Mouse (Mus musculus) gastrocnemius, postnatal 10 days (tissue): ENCODE data around the gene Lmln. TPM values are rescaled to one million over a fixed set of nuclear protein-coding genes. Genes with fewer than 3 reads are reported as not detected.
"Not testable (repeated sequence)": the region's sequence is repeated elsewhere in the genome, so short reads cannot be mapped to it uniquely, and the experiment has no call there.

Experiments used
- DNase-seq: peaks from one replicate; pipeline ENCODE4 v3.0.0; 2021; ENCODE audit warnings: mixed read lengths
- long read RNA-seq, 2 experiments: library from polyadenylated mRNA; stranded (forward); transcript quantifications; one replicate each; pipeline ENCODE4 v2.0.0; 2021
- total RNA-seq, 2 experiments: library from RNA; stranded (reverse); gene quantifications; 2 replicates each; pipeline ENCODE4 v1.2.3; 2021

Gene Lmln
- total RNA-seq, result 1 to 10 TPM; 2.2 TPM
- long read RNA-seq, experiment 1, partial matches to known transcripts, result 2 of 4 reads
- long read RNA-seq, experiment 1, other reads (novel, unspliced or antisense), result 1 of 4 reads
- long read RNA-seq, experiment 2, partial matches to known transcripts, result 0 of 2 reads
- long read RNA-seq, experiment 2, other reads (novel, unspliced or antisense), result 2 of 2 reads

DNA sequence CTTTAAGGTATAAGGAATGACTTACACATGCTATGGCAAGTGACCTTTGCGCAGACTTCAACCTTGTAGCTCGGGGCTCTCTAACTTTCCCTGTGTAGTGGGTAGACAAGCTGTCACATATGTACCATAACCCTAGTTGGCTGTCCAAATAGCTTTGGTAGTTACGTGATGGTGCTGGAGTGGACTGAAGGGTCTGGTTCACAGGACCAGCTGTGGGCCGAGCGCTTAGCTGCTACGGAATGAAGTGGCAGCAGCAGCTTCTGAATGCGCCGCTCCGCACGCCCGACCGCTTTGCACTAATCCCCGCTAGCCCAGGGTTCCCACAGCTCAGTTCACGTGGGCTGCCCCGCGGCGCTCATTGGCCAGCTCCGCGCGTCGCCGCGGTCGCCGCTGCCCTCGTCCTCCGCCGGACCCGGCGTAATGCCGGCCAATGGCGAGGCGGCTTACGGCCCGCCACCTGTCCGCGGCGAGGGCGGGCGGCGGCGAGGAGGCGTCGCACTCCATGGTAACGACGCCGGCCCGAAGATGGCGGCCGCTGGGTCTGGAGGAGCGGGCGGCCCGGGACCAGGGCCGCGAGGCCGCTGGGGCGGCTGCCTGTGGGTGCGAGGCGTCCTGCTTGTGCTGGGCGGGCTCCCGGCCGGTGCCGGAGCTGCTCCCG is at the start of gene Lmln:
Lmln (plus strand) TSS at position 498 of the 658 bp plus-strand sequence.
- DNase-seq, result peak; percentile 88

DNA sequence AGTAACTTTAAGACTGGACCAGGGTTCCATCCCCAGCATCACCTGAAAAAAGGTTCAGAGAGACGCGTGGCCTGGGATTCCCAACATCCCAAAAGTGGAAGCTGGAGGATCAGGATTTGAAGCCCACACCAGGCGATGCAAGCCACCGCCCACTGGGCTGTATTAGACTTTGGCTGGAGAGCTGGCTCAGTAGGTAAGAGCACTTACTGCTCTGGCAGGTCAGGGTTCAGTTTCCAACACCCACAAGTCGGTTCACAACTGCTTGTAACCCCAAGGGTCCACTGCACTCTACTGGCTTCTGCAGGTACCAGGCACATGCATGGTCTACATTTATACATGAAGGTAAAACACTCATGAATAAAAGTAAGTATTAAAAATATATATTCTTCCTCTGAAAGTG is 48.5 kb upstream of the Lmln start:
- no peak for DNase-seq

DNA sequence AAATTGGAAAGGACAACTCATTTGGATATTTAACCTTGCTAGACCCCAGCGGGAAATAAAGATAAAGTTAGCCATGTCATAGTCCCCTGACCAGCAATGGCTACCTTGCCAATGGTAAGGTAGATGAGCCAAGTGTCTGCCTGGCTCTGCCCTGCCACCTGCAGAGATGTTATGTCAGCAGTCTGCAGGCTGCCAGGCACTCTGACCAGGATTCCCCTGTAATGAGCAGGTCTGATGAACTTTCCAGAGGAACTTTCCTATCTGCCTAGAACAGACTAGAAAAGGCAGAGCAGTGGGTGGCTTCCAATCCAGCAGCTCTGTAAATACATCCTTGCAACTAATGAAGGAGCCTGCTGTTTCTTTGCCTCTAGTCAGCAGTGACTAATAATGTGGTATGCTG is 47.4 kb upstream of the Lmln start:
- no peak for DNase-seq

DNA sequence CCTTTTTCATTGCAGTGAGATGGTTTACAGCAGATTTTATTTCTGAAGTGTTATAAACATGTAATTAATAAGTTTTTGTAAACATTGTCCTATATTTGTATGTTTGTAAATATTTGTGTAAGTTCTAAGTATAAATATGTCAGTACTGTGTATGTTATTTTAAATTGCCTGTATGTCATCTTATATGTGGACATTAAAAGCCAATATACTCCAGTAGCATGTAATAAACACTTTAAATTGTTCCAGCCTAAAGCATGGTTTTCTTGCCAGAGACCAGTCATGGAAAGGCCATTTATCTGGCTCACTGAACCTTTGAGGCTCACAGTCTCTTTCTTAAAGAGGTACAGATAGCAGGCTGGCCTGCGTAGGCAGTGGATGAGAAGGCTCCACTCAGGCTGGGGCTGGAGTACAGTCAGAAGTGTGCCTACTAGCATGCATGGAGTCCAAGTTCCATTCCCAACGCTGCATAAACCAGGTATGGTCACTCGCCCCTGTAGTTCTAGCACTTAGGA is 46.9 kb upstream of the Lmln start:
- DNase-seq, result no peak

DNA sequence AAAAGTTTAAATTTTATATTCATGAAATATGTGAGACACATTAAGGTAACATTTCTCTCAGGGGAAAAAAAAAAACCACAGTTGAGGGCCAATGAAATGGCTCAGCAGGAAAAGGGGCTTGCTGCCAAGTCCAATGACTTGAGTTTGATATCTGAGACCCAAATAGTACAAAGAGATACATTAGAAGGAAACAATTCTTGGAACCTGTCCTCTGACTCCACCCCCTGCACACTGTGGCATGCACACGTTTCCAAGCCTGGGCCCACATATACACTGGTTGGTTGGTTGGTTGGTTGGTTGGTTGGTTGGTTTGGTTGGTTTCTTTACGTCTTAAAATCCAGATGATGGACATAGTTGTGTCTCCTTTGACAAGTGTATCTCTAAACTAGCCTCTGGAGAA is 46.3 kb upstream of the Lmln start:
- no peak for DNase-seq

DNA sequence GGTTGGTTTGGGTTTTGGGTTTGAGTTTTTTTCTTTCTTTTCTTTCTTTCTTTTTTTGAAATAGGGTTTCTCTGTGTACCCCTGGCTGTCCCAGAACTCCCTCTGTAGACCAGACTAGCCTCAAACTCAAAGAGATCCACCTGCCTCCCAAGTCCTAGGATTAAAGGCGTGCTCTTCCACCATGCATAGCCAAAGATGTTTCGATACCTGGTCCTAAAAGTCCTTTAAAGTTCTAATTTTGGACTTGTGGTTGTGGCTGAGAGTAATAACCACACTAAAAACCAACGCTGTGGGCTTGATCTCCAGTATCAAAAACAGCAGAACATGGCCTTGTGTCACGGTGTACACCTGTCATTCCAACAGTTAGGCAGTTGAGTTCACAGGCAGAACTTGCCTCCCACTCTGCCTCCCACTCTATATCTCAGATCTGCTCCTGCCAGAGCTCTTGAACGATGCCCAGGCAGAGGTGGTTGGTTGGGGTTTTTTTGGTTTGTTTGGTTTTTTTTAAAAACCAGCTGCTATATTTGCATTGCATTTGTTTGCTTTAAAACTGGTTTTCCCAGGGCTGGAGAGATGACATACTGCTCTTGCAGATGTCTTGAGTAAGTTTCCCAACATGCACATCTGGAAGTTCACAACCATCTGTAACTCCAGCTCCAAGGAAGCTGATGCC is 44.5 kb upstream of the Lmln start:
- DNase-seq, result no peak

DNA sequence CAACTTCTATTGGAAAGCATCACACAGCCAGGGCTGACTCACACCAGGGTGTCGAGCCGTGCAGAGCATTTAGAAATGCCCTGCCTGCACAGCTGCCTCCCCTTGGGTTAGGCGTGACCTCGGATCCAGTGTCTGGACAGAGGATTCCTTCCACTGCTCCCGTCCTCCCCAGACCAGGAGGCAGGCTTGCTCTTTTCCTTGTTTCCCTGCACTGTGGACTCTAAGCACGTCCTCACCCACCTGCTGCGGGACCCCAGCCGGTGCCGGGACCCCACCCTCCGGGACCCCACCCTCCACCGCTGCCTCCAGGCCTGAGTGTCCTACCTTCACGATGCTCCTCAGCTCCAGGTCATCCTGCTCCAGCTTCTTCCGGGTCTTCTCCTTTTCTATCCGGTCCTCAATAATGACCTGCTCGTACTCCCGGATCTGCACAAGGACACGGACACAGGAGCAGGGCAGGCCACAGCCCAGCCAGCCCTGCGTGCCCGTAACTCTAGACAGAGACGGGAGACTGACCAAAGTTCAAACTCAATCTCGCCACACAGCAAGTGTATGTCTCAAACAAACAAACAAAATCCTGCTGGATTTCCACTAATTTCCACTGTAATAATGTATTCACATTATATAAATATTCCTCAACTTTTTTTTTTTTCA is 43.1 kb upstream of the Lmln start:
- DNase-seq, result peak; percentile 32

DNA sequence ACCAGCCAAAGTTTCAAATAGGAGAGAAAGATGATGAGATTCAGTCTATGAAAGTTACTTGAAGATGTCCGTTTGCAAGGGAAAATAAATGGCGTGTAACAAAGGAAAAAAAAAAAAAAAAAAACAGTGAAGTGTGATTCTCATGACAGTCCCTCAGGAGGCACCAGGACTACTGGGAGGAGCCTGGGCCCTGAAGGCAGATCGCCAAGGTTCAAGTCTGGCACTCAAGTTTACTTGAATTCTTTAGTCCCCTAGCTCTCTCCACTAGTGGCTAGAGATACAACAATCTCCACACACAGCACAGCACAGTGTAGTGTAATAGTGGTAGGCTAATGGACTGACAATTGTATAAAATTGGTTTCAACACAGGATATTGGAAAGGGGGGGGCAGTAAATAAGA is 40.9 kb upstream of the Lmln start:
- DNase-seq, result no peak

DNA sequence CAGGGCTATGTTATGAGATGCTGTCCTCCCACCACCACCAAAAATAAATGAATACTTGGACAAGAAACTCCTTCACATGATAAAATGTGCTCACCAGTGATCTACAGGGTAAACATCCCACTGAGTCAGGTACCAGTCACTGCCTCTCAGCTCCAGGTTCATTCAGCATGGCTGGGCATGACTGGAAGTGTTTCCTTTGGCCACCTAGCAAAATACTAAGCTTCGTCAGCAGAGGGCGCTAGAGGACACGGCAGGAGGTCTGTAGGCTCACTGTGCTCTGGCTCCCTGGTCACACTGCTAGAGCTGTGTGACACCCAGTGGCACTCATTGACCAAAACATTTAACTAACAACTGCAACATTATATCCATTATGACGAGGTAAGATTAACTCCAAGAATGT is 38.6 kb upstream of the Lmln start:
- DNase-seq, result peak; percentile 91

DNA sequence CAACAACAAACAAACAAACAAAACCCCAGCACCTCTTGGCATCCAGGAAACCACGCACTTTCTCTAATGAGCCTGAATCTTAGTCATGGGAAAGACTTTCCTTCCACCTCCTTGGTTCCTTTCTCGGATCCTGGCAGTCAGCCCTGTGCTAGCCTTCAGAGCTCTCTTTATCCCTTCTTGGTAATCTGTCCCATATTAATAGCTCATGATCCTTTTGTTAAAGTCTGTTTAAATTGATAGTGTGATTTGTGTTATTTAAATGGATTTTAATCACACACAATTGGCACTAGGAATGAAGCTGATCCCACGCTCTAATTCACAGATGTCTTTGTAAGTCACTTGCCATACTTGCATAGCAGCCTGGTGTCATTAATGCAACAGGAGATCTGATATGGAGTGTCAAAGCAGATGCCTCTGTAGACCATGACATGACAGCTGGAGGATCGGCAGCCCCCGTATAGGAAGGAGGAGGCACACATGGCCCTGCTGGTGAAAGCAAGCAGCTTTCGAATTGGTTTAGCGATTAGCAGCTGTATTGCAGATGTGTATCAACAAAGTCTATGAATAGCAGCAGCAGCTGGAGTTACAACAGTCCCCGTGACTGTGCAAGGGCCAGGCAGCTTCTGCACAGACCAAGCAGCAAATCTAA is 37.7 kb upstream of the Lmln start:
- no peak for DNase-seq

DNA sequence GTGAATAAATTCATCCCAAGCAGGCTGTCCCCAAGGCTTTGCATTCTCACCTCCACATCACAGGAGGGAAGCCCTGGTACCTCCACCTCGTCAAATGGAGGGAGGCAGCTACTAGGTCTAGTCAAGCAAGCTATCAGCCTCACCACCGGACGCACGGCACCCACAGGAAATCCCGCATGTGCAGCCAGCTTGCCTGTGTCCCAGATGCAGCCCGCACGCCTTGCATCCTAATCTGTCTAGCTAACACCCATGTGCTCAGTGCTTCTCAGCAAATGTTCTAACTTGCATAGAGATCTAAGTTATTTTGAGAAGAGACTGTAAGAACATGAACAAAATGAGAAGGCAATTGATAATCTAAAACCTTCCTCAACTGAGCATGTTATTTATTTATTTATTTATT is 36.0 kb upstream of the Lmln start:
- DNase-seq, result no peak

DNA sequence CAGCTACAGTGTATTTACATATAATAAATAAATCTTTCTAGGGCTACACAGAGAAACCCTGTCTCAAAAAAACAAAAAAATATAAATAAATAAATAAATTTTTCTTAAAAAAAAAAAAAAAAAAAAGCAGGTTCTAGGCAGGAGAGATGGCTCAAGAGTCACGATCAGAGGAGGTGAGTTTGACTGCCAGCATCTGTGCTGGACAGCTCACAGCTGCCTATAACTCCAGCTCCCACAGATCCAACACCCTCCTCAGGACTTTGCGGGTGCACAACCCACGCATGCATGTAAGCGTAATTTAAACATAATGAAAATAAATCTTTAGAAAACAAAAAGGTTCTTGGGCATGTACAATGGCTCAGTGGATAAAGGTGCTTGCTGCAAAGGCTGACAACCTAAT is 26.3 kb upstream of the Lmln start:
- DNase-seq, result no peak

DNA sequence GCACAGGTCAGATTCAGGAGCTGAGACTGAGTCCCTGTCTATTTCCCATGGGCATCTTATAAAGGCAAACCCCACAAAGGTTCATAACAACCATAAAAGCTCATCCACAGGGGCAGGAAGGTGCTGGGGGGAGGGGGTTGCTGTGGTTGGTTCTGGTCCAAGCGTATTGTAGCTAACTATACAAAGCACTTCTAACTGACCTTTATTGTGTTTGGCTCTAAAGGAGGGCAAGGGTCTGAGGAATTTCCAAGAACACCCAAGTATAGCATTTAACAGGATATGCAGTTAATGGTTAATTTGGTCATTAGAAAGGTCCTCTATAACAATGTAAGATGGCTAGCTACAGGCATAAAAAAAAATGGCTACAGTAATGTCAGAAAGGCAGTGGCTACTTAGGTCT is 19.6 kb upstream of the Lmln start:
- no peak for DNase-seq

DNA sequence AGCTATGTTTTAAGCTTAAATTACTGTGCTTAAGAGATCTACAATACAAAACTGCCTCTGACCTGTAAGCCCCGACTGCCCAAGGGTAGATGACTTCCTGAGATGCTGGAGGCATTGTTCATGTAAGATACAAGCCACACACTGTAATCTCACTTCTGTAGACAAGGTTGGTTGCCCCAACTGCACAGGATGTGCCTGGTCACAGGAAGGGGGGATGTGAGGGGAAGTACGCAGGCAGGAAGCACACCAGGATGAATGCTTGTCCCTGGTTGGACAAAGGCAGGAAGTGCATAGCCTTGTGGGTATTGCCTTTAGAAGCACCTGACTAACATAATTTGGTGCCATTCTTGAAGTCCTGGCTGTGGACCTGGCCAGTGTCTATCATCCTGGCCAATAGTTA is 19.1 kb upstream of the Lmln start:
- DNase-seq, result no peak

DNA sequence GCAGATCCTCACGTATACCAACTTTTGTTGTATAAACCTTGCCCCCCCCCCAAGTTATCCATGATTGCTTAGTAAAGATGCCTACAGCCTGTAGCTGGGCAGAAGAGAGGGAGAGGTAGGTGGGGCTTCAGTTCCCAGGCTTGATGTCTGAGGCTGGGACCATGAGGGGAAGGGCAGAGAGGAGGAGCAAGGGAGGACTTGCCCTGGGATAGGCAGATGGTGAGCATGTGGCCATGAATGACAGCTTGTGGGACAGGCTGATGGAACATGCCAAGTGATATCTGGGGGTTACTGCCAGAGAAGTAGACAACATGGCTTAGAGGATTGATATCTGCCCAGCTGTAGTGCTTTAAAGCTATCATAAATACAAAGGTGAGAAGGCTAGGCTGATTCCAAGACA is 14.3 kb upstream of the Lmln start:
- no peak for DNase-seq

DNA sequence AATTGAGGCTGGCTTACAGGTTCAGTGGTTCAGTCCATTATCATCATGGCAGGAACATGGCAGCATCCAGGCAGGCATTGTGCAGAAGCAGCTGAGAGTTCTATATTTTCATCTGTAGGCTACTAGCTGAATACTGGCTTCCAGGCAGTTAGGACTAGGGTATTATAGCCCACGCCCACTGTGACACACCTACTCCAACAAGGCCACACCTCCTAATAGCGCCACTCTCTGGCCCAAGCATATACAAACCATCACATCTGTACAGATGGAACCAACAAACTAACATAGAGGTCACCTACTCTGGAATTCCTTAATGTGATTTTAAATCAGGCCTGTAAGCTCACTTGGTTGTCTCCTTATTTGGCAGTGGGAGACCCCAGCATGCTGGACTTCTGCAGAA is 13.6 kb upstream of the Lmln start:
- no peak for DNase-seq

DNA sequence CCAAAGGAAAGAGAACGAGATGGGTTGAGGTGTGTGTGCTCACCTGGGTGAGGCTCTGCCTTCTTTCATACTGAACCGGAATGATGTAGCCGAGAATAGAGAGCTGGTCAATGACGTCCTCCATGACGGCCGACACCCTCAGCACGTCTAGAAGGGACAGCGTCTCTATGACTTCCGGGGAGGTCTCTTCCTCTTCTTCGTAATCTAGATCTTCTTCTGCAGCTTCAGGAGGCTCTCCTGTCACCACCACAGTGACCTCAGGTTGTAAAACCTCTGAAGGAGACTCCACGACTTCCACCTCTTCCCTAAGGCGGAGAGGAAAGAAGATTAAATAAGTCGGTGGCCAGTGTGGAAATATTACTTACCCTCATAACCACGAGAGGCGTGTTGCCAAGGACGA is 12.5 kb upstream of the Lmln start:
- no peak for DNase-seq

DNA sequence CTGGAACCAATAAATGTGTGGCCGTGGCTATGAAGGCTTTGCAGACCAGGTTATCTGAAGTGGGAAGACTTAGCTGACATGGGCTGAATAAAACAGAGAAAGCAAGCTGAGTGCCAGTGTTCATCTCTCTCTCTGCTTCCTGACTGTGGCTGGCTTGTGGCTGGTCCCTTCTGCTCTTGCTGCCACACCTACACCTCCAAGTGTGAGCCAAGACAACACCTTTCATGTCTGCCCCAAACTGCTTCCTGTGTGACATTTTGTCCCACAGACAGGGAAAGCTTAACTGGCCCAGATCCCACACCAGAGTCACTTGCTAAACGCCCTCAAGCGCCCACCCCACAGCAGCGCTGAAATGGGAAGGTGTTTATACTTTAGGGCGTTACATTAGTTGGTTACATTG is 9.2 kb upstream of the Lmln start:
- no peak for DNase-seq

DNA sequence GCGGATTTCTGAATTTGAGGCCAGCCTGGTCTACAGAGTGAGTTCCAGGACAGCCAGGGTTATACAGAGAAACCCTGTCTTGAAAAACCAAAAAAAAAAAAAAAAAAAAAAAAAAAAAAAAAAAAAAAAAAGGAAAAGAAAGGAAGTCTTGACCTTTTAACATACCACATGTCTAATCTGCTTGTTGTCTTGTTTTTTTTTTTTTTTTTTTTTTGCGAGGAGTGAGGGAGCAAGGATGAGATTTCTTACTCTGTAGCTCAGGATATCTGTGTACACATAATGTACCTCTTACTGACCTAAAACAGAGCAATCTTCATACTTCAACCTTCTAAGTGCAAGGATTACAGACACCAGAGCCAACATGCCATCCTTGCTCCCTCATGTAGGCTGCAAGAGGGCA is 7.4 kb upstream of the Lmln start:
- DNase-seq, result not testable (repeated sequence)

DNA sequence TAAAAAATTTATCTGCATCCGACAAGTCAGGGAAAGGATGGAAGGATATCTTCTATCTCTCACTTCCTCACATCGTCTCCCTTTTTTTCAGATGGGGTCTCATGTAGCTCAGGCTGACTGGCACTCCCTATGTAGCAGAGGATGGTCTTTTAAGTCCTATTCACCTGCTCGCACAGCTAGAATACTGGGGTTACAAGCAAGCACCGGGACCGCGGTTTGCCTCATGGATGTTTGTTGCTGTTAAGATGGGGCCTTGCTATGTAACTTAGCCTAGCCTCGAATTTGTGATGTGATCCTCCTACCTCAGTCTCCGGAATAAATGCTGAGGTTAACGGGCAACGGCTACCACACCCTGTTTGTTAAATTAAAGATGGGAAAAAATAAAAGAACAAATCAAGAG is 6.7 kb upstream of the Lmln start:
- no peak for DNase-seq

DNA sequence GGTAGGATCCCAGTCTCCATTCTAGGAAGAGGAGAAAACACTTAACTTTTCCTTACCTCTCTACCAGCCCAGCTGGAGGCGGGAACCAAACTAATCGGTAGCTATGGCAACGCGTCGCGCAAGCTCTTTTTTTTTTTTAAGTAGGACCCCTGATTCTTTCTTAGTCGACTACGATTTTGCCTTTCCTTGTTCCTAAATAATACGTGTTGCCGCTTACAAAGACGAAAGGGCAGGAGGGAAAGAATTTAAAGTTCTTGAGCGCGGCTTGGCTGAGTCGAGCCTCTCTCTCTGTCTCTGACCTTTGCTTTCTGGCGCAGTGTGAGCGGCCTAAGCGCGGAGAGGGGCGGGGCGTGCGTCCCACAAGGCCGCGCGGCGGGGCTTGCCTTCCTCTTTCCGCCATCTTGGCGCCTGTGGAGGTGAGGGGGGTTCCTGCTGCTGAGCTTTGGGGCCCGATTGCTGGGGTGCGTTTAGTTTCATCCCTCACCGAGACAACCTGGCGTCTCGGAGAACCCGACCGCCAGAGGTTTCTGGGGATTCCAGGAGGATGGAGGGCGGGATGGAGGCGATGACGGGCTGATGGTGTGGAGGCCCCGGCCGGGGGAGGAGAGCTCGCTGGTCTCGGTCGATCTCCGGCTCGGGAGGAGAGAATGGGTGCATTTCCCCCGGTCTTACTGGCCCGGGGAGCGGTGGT is 6.1 kb upstream of the Lmln start, which contains the start of the genes Iqcg and Rpl35a:
Iqcg (minus strand) TSS at position 124 of the 691 bp plus-strand sequence.
Rpl35a (plus strand) TSS at position 359 of the 691 bp plus-strand sequence.
- peak; percentile 89 for DNase-seq

DNA sequence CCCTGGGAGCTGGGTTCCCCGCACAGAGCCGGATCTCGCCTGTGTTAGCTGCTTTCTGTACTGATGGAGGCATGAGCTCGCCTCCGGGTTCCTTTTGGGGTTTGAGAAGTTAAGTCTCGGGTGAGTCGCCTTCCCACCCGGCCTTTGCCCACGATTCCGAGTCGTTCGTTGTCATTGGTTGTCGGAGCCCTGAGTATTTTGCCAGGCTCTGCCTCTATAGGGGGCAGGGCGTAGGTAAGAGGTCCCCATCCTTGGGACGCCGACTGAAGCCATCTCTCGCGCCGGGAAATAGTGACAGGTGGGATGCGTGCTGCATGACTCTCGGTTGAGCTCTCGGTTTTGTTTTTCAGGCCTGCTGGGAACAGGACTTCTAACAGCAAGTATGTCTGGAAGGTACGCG is 5.5 kb upstream of the Lmln start:
- DNase-seq, result peak; percentile 28
